Mouse (Mus musculus): ENCODE measurements around the gene Nckap5l. TPM values are rescaled to one million over a fixed set of nuclear protein-coding genes. Genes with fewer than 3 reads are reported as not detected.

Nckap5l gene
- polyA plus RNA-seq, 1 experiment: 6.1 TPM

DNA sequence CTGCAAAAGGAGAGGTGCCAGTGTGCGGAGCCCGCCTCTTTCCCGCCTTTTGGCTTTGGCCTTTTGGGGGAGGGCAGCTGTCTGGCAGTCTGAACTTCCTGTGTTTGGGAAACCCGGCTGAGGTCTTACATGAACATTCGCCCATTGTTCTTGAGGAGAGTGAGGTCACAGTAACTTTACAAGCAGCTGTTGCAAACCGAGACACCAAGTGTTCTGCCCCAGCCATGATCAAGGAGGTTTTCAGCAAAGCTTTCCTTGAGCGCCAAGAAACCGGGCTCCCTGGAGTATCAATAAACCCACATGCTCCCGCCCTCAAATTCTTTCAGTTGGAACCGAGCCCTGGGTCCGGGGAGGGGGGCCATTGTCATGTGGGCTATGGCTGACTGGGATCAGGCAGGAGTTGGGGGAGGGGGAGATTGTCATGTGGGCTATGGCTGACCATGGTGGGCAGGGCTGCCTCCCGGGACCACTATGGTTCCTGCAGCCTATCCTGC is 37.0 kb downstream of the Nckap5l start:
- Histone ChIP-seq H3K4me3 (ENCODE audit: low read depth, low read length) (peak overlapping the region; percentile 53), H3K9me3 (replicated peaks; ENCODE audit: control insufficient read depth, insufficient read depth, low read length, poor library complexity, severe bottlenecking) (no peaks in the 10 kb centered on the region)

DNA sequence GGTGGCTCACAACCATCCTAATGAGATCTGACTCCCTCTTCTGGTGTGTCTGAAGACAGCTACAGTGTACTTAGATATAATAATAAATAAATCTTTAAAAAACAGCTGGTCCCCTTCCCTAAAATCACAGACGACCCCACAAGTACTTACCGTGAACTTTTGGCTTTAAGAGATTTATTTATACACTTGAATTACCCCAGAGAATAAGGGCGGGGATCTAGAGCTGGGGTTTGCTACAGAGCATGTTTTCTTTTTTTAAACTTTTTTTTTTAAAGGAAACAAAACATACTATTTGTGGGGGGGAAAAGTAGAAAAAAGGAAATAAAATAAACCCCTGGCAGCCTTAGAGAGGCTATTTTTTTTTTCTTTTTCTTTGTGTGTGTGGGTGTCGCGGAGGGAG is 37.4 kb downstream of the Nckap5l start:
- H3K9ac ChIP-seq (ENCODE audit: low read depth, poor library complexity, severe bottlenecking): peak overlapping the region; percentile 36
- H3K4me1 ChIP-seq (ENCODE audit: control insufficient read depth, insufficient read depth, low read length): no peaks in the 10 kb centered on the region
- no peak overlapping the region for H3K4me3 ChIP-seq (ENCODE audit: low read depth, low read length)
- TF ChIP-seq CTCF (IDR thresholded peaks at IDR 0.05; ENCODE audit: low read depth, low read length) (no peak), POLR2A (IDR thresholded peaks at IDR 0.05; ENCODE audit: insufficient read depth, low read length) (no peak), EP300 (IDR thresholded peaks at IDR 0.05; ENCODE audit: insufficient read depth, low read depth, low read length) (no peak)
- H3K27ac ChIP-seq (ENCODE audit: insufficient read depth, low read length): no peak overlapping the region
- no peaks in the 10 kb centered on the region for H3K36me3 ChIP-seq (ENCODE audit: control insufficient read depth, insufficient read depth, low read length, poor library complexity, severe bottlenecking)
- H3K9me3 ChIP-seq (replicated peaks; ENCODE audit: control insufficient read depth, insufficient read depth, low read length, poor library complexity, severe bottlenecking): no peaks in the 10 kb centered on the region
- no peaks in the 10 kb centered on the region for H3K27me3 ChIP-seq (ENCODE audit: control insufficient read depth, insufficient read depth, low read length, poor library complexity, severe bottlenecking)

More for the DNA sequence above, 37.0 kb downstream of the Nckap5l start:
- no peaks in the 10 kb centered on the region for H3K36me3 ChIP-seq (ENCODE audit: control insufficient read depth, insufficient read depth, low read length, poor library complexity, severe bottlenecking)
- TF ChIP-seq EP300 (IDR thresholded peaks at IDR 0.05; ENCODE audit: insufficient read depth, low read depth, low read length) (no peak), POLR2A (IDR thresholded peaks at IDR 0.05; ENCODE audit: insufficient read depth, low read length) (peak; percentile 17)
- H3K27me3 ChIP-seq (ENCODE audit: control insufficient read depth, insufficient read depth, low read length, poor library complexity, severe bottlenecking): no peaks in the 10 kb centered on the region
- H3K9ac ChIP-seq (ENCODE audit: low read depth, poor library complexity, severe bottlenecking): peak overlapping the region; percentile 36
- peak overlapping the region; percentile 95 for H3K27ac ChIP-seq (ENCODE audit: insufficient read depth, low read length)
- H3K4me1 ChIP-seq (ENCODE audit: control insufficient read depth, insufficient read depth, low read length): no peaks in the 10 kb centered on the region

DNA sequence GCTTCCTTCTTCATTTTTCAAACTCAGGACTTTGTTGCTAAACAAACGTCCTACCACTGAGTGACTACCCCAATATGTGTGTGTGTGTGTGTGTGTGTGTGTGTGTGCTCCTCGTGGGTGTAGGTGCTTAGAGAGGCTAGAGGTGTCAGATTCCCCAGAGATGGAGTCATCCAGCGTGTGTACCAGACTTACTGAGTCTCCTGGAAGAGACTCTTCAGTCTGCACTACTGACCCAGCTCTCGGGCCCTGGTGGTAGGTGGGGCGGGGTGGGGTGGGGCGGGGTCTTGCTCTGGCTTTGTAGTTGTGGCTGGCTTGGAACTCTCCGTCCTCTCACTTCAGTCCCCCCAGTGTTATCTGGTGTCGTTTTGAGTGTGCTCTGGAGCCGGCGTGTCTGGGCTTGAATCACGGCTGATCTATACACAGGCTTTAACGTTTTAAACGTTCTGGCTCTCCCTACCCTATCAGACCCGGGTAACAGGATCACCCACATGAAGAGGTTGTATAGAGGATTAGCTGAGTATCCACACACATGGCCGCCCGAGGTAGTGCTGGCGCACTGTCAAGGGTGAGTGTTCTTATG is 39.8 kb downstream of the Nckap5l start:
- Histone ChIP-seq H3K27ac (ENCODE audit: insufficient read depth, low read length) (peak overlapping the region; percentile 86), H3K36me3 (ENCODE audit: control insufficient read depth, insufficient read depth, low read length, poor library complexity, severe bottlenecking) (no peaks in the 10 kb centered on the region), H3K9me3 (replicated peaks; ENCODE audit: control insufficient read depth, insufficient read depth, low read length, poor library complexity, severe bottlenecking) (no peaks in the 10 kb centered on the region), H3K4me1 (ENCODE audit: control insufficient read depth, insufficient read depth, low read length) (no peaks in the 10 kb centered on the region), H3K9ac (ENCODE audit: low read depth, poor library complexity, severe bottlenecking) (peak overlapping the region; percentile 63), H3K4me3 (ENCODE audit: low read depth, low read length) (peak overlapping the region; percentile 47), H3K27me3 (ENCODE audit: control insufficient read depth, insufficient read depth, low read length, poor library complexity, severe bottlenecking) (no peaks in the 10 kb centered on the region)
- TF ChIP-seq POLR2A (IDR thresholded peaks at IDR 0.05; ENCODE audit: insufficient read depth, low read length) (no peak), EP300 (IDR thresholded peaks at IDR 0.05; ENCODE audit: insufficient read depth, low read depth, low read length) (no peak), CTCF (IDR thresholded peaks at IDR 0.05; ENCODE audit: low read depth, low read length) (no peak)

DNA sequence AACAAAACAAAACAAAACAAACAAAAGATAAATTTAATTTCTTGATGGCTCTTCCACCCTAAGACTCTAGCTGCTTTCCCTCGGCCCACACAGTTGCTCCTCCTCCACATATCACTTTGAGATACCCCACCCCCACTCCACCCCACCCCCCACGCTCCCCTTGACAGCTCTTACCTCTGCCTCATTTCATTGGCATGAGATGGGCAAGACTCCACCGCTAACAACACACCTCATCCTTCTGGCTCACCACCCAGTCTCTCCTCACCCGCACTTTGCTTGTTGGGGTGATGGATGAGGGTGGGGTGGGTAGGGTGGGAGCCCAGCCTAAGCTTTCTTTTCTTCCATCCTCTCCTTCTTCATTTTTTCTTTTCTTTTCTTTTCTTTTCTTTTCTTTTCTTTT is 40.6 kb downstream of the Nckap5l start:
- Histone ChIP-seq H3K36me3 (ENCODE audit: control insufficient read depth, insufficient read depth, low read length, poor library complexity, severe bottlenecking) (no peaks in the 10 kb centered on the region), H3K27ac (ENCODE audit: insufficient read depth, low read length) (no peak overlapping the region), H3K27me3 (ENCODE audit: control insufficient read depth, insufficient read depth, low read length, poor library complexity, severe bottlenecking) (no peaks in the 10 kb centered on the region), H3K9ac (ENCODE audit: low read depth, poor library complexity, severe bottlenecking) (no peak overlapping the region), H3K9me3 (replicated peaks; ENCODE audit: control insufficient read depth, insufficient read depth, low read length, poor library complexity, severe bottlenecking) (no peaks in the 10 kb centered on the region), H3K4me1 (ENCODE audit: control insufficient read depth, insufficient read depth, low read length) (no peaks in the 10 kb centered on the region), H3K4me3 (ENCODE audit: low read depth, low read length) (no peak overlapping the region)
- TF ChIP-seq EP300 (IDR thresholded peaks at IDR 0.05; ENCODE audit: insufficient read depth, low read depth, low read length) (no peak), POLR2A (IDR thresholded peaks at IDR 0.05; ENCODE audit: insufficient read depth, low read length) (no peak), CTCF (IDR thresholded peaks at IDR 0.05; ENCODE audit: low read depth, low read length) (no peak)

DNA sequence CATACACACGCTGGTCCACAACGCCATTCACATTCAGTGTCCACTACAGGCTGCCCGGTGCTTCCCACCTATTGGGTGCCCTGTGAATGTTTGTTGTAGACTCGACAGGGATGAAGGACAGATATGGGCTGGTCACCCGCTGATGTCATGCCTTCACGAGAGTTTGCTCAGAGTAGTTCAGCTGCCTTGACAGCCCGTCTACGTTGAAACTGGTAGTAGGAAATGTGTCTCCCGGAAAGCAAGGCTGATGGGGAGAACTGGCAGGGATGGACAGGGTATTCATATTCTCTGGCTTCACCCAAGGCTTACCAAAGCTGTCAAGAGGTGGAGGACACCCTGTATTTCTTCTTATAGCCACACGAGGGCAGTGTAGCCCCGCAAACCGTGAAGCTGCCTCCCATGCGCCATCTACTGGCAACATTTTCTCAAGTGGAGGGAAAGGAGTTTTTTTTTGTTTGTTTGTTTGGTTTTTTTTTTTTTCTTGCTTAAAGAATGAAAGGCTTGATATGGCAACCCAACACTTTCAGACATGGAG is 41.1 kb downstream of the Nckap5l start:
- Histone ChIP-seq H3K4me1 (ENCODE audit: control insufficient read depth, insufficient read depth, low read length) (no peaks in the 10 kb centered on the region), H3K9ac (ENCODE audit: low read depth, poor library complexity, severe bottlenecking) (no peak overlapping the region), H3K9me3 (replicated peaks; ENCODE audit: control insufficient read depth, insufficient read depth, low read length, poor library complexity, severe bottlenecking) (no peaks in the 10 kb centered on the region), H3K27me3 (ENCODE audit: control insufficient read depth, insufficient read depth, low read length, poor library complexity, severe bottlenecking) (no peaks in the 10 kb centered on the region), H3K36me3 (ENCODE audit: control insufficient read depth, insufficient read depth, low read length, poor library complexity, severe bottlenecking) (no peaks in the 10 kb centered on the region), H3K4me3 (ENCODE audit: low read depth, low read length) (no peak overlapping the region), H3K27ac (ENCODE audit: insufficient read depth, low read length) (no peak overlapping the region)
- TF ChIP-seq EP300 (IDR thresholded peaks at IDR 0.05; ENCODE audit: insufficient read depth, low read depth, low read length) (0 out of 2 replicates have a peak, but pooled peaks have one; percentile 57), CTCF (IDR thresholded peaks at IDR 0.05; ENCODE audit: low read depth, low read length) (peak; percentile 100), POLR2A (IDR thresholded peaks at IDR 0.05; ENCODE audit: insufficient read depth, low read length) (no peak)

DNA sequence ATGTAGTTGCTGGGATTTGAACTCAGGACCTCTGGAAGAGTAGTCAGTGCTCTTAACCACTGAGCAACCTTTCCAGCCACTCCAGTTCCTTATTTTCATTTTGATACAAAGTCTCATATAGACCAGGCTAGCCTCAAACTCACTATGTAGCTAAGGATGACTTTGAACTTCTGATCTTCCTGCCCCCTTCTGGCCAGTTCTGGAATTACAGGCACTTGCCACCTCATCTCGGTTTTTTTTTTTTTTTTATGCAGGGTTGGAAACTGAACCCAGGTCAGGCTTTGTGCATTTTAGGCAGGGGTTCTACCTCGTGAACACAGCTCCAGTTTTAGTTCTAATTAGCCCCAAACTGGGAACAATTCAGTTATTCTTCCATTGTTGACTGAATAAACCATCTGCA is 41.8 kb downstream of the Nckap5l start:
- no peak overlapping the region for H3K4me3 ChIP-seq (ENCODE audit: low read depth, low read length)
- H3K4me1 ChIP-seq (ENCODE audit: control insufficient read depth, insufficient read depth, low read length): no peaks in the 10 kb centered on the region
- TF ChIP-seq EP300 (IDR thresholded peaks at IDR 0.05; ENCODE audit: insufficient read depth, low read depth, low read length): no peak
- TF ChIP-seq CTCF (IDR thresholded peaks at IDR 0.05; ENCODE audit: low read depth, low read length): no peak
- TF ChIP-seq POLR2A (IDR thresholded peaks at IDR 0.05; ENCODE audit: insufficient read depth, low read length): no peak
- no peak overlapping the region for H3K27ac ChIP-seq (ENCODE audit: insufficient read depth, low read length)
- no peaks in the 10 kb centered on the region for H3K9me3 ChIP-seq (replicated peaks; ENCODE audit: control insufficient read depth, insufficient read depth, low read length, poor library complexity, severe bottlenecking)
- H3K36me3 ChIP-seq (ENCODE audit: control insufficient read depth, insufficient read depth, low read length, poor library complexity, severe bottlenecking): no peaks in the 10 kb centered on the region
- H3K9ac ChIP-seq (ENCODE audit: low read depth, poor library complexity, severe bottlenecking): no peak overlapping the region
- no peaks in the 10 kb centered on the region for H3K27me3 ChIP-seq (ENCODE audit: control insufficient read depth, insufficient read depth, low read length, poor library complexity, severe bottlenecking)

Data from ES-Bruce4 (cell line).